Mouse (Mus musculus) bone marrow macrophage, adult 2 months (primary cell): ENCODE data around the gene Sap30l.

Experiments used
- CTCF ChIP-seq: IDR thresholded peaks from 2 replicates; pipeline ENCODE4 v1.5.1; 2012; ENCODE audit warnings: low read depth, mild to moderate bottlenecking, low read length, moderate library complexity
- POLR2A ChIP-seq: IDR thresholded peaks from 2 replicates; pipeline ENCODE4 v1.6.1; 2012; ENCODE audit warnings: mild to moderate bottlenecking, low read depth, low read length, borderline replicate concordance

- TF ChIP-seq CTCF (no peak), POLR2A (no peak)
Observed at GRCm38 (mm10) chr11:57771676-57772075, 29.8 kb upstream of the Sap30l start.
